Mouse (Mus musculus): ENCODE results near the gene Kdm5b.

The Kdm5b gene

GRCm38 (mm10) chr1:134597339-134598054, 37.5 kb downstream of the Kdm5b start:
- no peak for DNase-seq

- DNase-seq, result no peak
Observed at GRCm38 (mm10) chr1:134604086-134604485, 44.1 kb downstream of the Kdm5b start.

- DNase-seq, result no peak
Observed at GRCm38 (mm10) chr1:134605670-134606069, 45.7 kb downstream of the Kdm5b start.

GRCm38 (mm10) chr1:134606381-134606780, 46.4 kb downstream of the Kdm5b start:
- DNase-seq, result no peak

- no peak for DNase-seq
Observed at GRCm38 (mm10) chr1:134607279-134607678, 47.3 kb downstream of the Kdm5b start.

GRCm38 (mm10) chr1:134609172-134609571, 49.2 kb downstream of the Kdm5b start:
- DNase-seq, result no peak

- no peak for DNase-seq
Observed at GRCm38 (mm10) chr1:134614554-134614953, 54.6 kb downstream of the Kdm5b start.

- DNase-seq, result no peak
Observed at GRCm38 (mm10) chr1:134614988-134615387, 55.0 kb downstream of the Kdm5b start.

- no peak for DNase-seq
Observed at GRCm38 (mm10) chr1:134617656-134618055, 57.7 kb downstream of the Kdm5b start.

- DNase-seq, result no peak
Observed at GRCm38 (mm10) chr1:134625325-134625724, 65.4 kb downstream of the Kdm5b start.

- no peak for DNase-seq
Observed at GRCm38 (mm10) chr1:134629455-134629854, 69.5 kb downstream of the Kdm5b start.

- DNase-seq, result no peak
Observed at GRCm38 (mm10) chr1:134634296-134634695, 74.3 kb downstream of the Kdm5b start.

GRCm38 (mm10) chr1:134636245-134636644, 76.3 kb downstream of the Kdm5b start:
- DNase-seq, result no peak

- peak; percentile 53 for DNase-seq
Observed at GRCm38 (mm10) chr1:134636684-134637083, 76.7 kb downstream of the Kdm5b start.

GRCm38 (mm10) chr1:134638041-134638440, 78.1 kb downstream of the Kdm5b start:
- DNase-seq, result no peak

- peak; percentile 71 for DNase-seq
Observed at GRCm38 (mm10) chr1:134638522-134638921, 78.6 kb downstream of the Kdm5b start.

- no peak for DNase-seq
Observed at GRCm38 (mm10) chr1:134639460-134639859, 79.5 kb downstream of the Kdm5b start.

GRCm38 (mm10) chr1:134641507-134641906, 81.5 kb downstream of the Kdm5b start:
- DNase-seq, result peak; percentile 40

- DNase-seq, result no peak
Observed at GRCm38 (mm10) chr1:134643702-134644101, 83.7 kb downstream of the Kdm5b start.

GRCm38 (mm10) chr1:134645408-134646200, 85.6 kb downstream of the Kdm5b start:
- peak; percentile 40 for DNase-seq

- peak; percentile 73 for DNase-seq
Observed at GRCm38 (mm10) chr1:134646261-134646962, 86.4 kb downstream of the Kdm5b start, which contains the start of gene Syt2. Gene Syt2 (plus strand): TSS chr1:134646677.

- peak; percentile 56 for DNase-seq
Observed at GRCm38 (mm10) chr1:134646963-134647282, 87.0 kb downstream of the Kdm5b start.

GRCm38 (mm10) chr1:134647591-134647990, 87.6 kb downstream of the Kdm5b start:
- no peak for DNase-seq

- DNase-seq, result no peak
Observed at GRCm38 (mm10) chr1:134650816-134651215, 90.8 kb downstream of the Kdm5b start.

All from cerebellum, adult 8-10 months (tissue).